Mouse (Mus musculus) intestine, embryonic 14.5 days (tissue): ENCODE data around the gene Ggta1. TPM values are rescaled to one million over a fixed set of nuclear protein-coding genes. Genes with fewer than 3 reads are reported as not detected.

Experiments
- ATAC-seq: fragments of 200-750 bp; cut with Nextera tagmentation; replicated peaks from 2 replicates; pipeline ENCODE4 v1.8.0; 2017; ENCODE audit warnings: low read depth, moderate number of reproducible peaks, moderate TSS enrichment, moderate library complexity; ENCODE audit not compliant: low FRiP score, low TSS enrichment
- DNase-seq: peaks from one replicate; pipeline ENCODE4 v3.0.0-alpha.2; 2018; ENCODE audit warnings: low spot score
- H3K27ac ChIP-seq: fragments of 300-500 bp; sonication (generic); 2 replicates; pipeline ENCODE4 v1.5.1; 2014; ENCODE audit warnings: low read depth, mild to moderate bottlenecking, control low read depth
- H3K27me3 ChIP-seq: fragments of 300-500 bp; sonication (generic); replicated peaks from 2 replicates; pipeline ENCODE4 v1.6.1; 2014; ENCODE audit warnings: low read length, control low read depth; ENCODE audit not compliant: control insufficient read depth, insufficient read depth
- H3K36me3 ChIP-seq: fragments of 300-500 bp; sonication (generic); 2 replicates; pipeline ENCODE4 v1.6.1; 2014; ENCODE audit warnings: low read length, control low read depth; ENCODE audit not compliant: control insufficient read depth, insufficient read depth
- H3K4me1 ChIP-seq: fragments of 300-500 bp; sonication (generic); replicated peaks from 2 replicates; pipeline ENCODE4 v1.6.1; 2014; ENCODE audit warnings: low read length, control low read depth, mixed read lengths; ENCODE audit not compliant: control insufficient read depth, insufficient read depth
- H3K4me2 ChIP-seq: fragments of 300-500 bp; sonication (generic); 2 replicates; pipeline ENCODE4 v1.6.1; 2014; ENCODE audit warnings: low read length
- H3K4me3 ChIP-seq: fragments of 300-500 bp; sonication (generic); 2 replicates; pipeline ENCODE4 v1.5.1; 2014; ENCODE audit warnings: low read depth, low read length, control low read depth, mixed read lengths
- H3K9ac ChIP-seq: fragments of 300-500 bp; sonication (generic); 2 replicates; pipeline ENCODE4 v1.6.1; 2014; ENCODE audit warnings: mild to moderate bottlenecking, low read length
- H3K9me3 ChIP-seq: fragments of 300-500 bp; sonication (generic); 2 replicates; pipeline ENCODE4 v1.6.1; 2016; ENCODE audit warnings: low read length, control low read depth; ENCODE audit not compliant: control insufficient read depth
- WGBS: fragments of 180-500 bp; shearing (Covaris S2); extraction: QIAGEN DNeasy Blood & Tissue Kit; methylation state at CpG from one replicate; pipeline ENCODE4 v1.1.7; 2014; 5-methylcytosine and 5-hydroxymethylcytosine counted together
- polyA plus RNA-seq: library from polyadenylated mRNA; unstranded; fragments of >200 nt; fragmentation: Nextera tagmentation; extraction: Ambion mirVana; gene quantifications from 2 replicates; pipeline ENCODE4 v1.2.1, GENCODE M21; 2014

Ggta1 gene
- polyA plus RNA-seq, 1 experiment from 2014 or later = 20.1 TPM

GRCm38 (mm10) chr2:35496279-35497013 is 33.4 kb upstream of the Ggta1 start:
- DNase-seq (no peak), ATAC-seq (no peak)
- Histone ChIP-seq H3K27ac (peak overlapping the region; percentile 57), H3K27me3 (no peaks in the 10 kb centered on the region), H3K4me3 (no peak overlapping the region), H3K9me3 (no peaks in the 10 kb centered on the region), H3K9ac (no peak overlapping the region), H3K4me1 (0 out of 2 replicates have a peak, but pooled peaks cover 15% of the 10 kb centered on the region), H3K4me2 (no peak overlapping the region), H3K36me3 (no peaks in the 10 kb centered on the region)
- 54% methylated on average over 5 of the region's 5 CpGs for WGBS

GRCm38 (mm10) chr2:35495486-35496278 is 32.7 kb upstream of the Ggta1 start:
- Histone ChIP-seq H3K9me3 (no peaks in the 10 kb centered on the region), H3K4me2 (no peak overlapping the region), H3K36me3 (no peaks in the 10 kb centered on the region), H3K27ac (peak overlapping the region; percentile 57), H3K4me1 (peaks cover 17% of the 10 kb centered on the region), H3K27me3 (no peaks in the 10 kb centered on the region), H3K9ac (no peak overlapping the region), H3K4me3 (no peak overlapping the region)
- WGBS = 77% methylated on average over 16 of the region's 16 CpGs
- DNase-seq (no peak), ATAC-seq (no peak)

- no peaks in the 10 kb centered on the region for H3K27me3 ChIP-seq
- DNase-seq (no peak), ATAC-seq (no peak)
- H3K4me3 ChIP-seq = no peak overlapping the region
- H3K9ac ChIP-seq = no peak overlapping the region
- H3K9me3 ChIP-seq = no peaks in the 10 kb centered on the region
- H3K4me2 ChIP-seq = no peak overlapping the region
- peaks cover 21% of the 10 kb centered on the region for H3K4me1 ChIP-seq
- no peak overlapping the region for H3K27ac ChIP-seq
- H3K36me3 ChIP-seq = no peaks in the 10 kb centered on the region
- 85% methylated on average over 7 of the region's 7 CpGs for WGBS
Observed at GRCm38 (mm10) chr2:35493566-35493965, 30.5 kb upstream of the Ggta1 start.

DNA sequence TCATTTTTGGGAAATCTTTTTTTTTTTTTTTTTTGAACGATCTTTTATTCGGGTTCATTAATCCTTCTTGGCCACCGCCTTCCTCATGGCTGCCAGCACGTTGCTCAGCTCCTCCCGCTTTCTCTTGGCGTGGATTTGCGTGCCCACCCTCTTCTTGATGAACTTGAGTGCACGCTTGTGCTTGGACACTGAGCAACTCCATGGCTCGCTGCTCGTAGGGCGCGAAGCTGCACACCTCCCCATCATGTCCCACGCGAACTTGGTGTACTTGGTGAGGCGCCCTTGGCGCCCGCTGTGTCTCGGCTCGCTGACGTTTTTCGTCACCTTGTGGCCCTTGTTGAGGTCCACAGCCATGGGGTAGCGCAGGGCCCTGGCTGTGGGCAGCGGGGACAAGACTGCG is 28.1 kb upstream of the Ggta1 start:
- H3K36me3 ChIP-seq = no peaks in the 10 kb centered on the region
- 91% methylated on average over 24 of the region's 24 CpGs for WGBS
- no peak for DNase-seq

GRCm38 (mm10) chr2:35490458-35491111 is 27.6 kb upstream of the Ggta1 start:
- no peaks in the 10 kb centered on the region for H3K9me3 ChIP-seq
- H3K4me2 ChIP-seq = peak overlapping the region; percentile 31; the same call in 1 of the 2 replicates
- H3K27me3 ChIP-seq = no peaks in the 10 kb centered on the region
- no peak overlapping the region for H3K27ac ChIP-seq
- H3K36me3 ChIP-seq = no peaks in the 10 kb centered on the region
- WGBS = 27% methylated on average over 17 of the region's 17 CpGs
- ATAC-seq (peak; percentile 44; the same call in 1 of the 2 replicates), DNase-seq (no peak)
- H3K9ac ChIP-seq = no peak overlapping the region
- no peak overlapping the region for H3K4me3 ChIP-seq
- peaks cover 9% of the 10 kb centered on the region for H3K4me1 ChIP-seq

More for the DNA sequence above, 28.1 kb upstream of the Ggta1 start:
- Histone ChIP-seq H3K27ac (no peak overlapping the region), H3K27me3 (no peaks in the 10 kb centered on the region), H3K4me2 (no peak overlapping the region), H3K4me1 (peaks cover 14% of the 10 kb centered on the region), H3K9ac (no peak overlapping the region), H3K4me3 (no peak overlapping the region), H3K9me3 (no peaks in the 10 kb centered on the region)
- no peak for ATAC-seq

DNA sequence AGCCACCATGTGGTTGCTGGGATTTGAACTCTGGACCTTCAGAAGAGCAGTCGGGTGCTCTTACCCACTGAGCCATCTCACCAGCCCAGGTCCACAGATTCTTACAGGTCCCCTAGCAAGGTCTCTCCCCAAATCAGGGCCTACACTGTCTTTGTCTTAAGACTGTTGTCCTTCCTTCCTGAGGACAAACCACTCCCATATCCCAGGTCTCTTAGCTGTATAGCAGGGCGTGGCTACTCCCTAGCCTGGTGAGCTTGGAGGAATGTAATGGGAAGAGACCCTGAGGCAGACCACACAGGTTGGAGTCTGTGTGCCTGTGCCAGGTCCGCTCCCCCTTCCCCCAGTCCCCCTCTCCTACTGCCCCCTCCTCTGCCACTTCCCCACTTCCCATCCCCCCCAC is 24.7 kb upstream of the Ggta1 start:
- no peaks in the 10 kb centered on the region for H3K27me3 ChIP-seq
- H3K36me3 ChIP-seq = no peaks in the 10 kb centered on the region
- WGBS = 74% methylated on average over 3 of the region's 3 CpGs
- no peaks in the 10 kb centered on the region for H3K9me3 ChIP-seq
- peaks cover 9% of the 10 kb centered on the region for H3K4me1 ChIP-seq
- no peak overlapping the region for H3K27ac ChIP-seq
- ATAC-seq (no peak), DNase-seq (no peak)
- H3K4me3 ChIP-seq = no peak overlapping the region
- H3K9ac ChIP-seq = no peak overlapping the region
- no peak overlapping the region for H3K4me2 ChIP-seq

DNA sequence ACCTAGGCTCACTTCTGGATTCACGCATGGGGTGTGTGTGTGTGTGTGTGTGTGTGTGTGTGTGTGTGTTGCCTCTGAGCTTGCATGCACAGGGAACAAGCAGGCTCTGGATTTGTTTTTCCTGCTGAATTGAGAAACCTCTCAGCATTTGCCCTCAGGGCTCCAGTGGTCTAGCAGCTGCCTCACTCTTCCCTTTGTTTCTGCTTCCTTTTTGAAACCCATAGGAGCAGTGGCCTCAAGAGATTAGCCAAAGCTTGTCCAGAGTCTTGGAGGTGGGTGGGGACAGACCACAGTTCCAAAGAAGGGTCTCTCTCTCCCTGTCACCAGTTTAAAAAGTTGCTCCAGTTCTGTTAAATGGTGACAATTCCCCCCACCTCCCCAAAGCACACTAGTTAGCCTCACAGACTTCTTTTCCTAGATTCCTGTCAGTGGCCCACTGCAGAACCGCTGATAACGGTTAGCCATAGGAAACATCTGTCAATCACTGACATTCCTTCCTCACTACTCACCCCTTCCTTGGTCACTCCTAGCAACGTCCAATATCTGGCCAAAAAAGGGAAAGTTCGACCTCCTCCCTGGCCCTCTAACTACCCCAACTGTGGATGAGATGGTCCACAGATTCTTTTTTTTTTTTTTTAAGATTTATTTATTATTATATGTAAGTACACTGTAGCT is 24.1 kb upstream of the Ggta1 start:
- Histone ChIP-seq H3K4me2 (no peak overlapping the region), H3K27me3 (no peaks in the 10 kb centered on the region), H3K4me3 (no peak overlapping the region), H3K9me3 (no peaks in the 10 kb centered on the region), H3K4me1 (peaks cover 9% of the 10 kb centered on the region), H3K36me3 (no peaks in the 10 kb centered on the region), H3K27ac (no peak overlapping the region), H3K9ac (no peak overlapping the region)
- 48% methylated on average over 5 of the region's 5 CpGs for WGBS
- DNase-seq (no peak), ATAC-seq (no peak)

DNA sequence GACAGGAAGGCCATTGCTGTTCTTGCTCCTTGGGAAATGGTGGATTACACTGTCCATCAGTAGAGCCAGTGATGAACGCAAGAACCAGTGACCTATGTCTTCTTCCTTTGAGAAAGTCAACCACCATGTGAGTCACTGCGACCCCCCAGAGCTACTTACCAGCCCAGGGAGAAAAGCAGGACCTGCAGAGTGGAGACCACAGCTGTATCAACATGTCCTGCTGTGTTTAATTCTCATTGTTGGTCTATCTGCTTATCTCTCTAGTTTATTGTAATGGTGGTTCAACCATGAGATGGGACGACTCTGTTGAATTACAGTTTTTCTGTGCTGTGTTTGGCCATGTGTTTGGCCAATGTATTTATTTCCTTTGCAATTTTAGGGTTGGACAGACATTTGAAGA is 21.1 kb upstream of the Ggta1 start:
- no peak overlapping the region for H3K4me3 ChIP-seq
- H3K27me3 ChIP-seq = no peaks in the 10 kb centered on the region
- H3K9me3 ChIP-seq = no peaks in the 10 kb centered on the region
- no peaks in the 10 kb centered on the region for H3K36me3 ChIP-seq
- ATAC-seq = no peak
- H3K27ac ChIP-seq = no peak overlapping the region
- no peak overlapping the region for H3K9ac ChIP-seq
- DNase-seq = no peak
- no peak overlapping the region for H3K4me2 ChIP-seq
- H3K4me1 ChIP-seq = peaks cover 5% of the 10 kb centered on the region; the same call in 1 of the 2 replicates
- 83% methylated on average over 3 of the region's 3 CpGs for WGBS
